Mouse (Mus musculus) lung, postnatal 0 days (tissue): ENCODE results near the gene Ebf3.

Experiments used
- CTCF ChIP-seq: IDR thresholded peaks from 2 replicates; pipeline ENCODE4 v1.5.1; 2016; ENCODE audit warnings: antibody characterized with exemption, mild to moderate bottlenecking
- EP300 ChIP-seq: IDR thresholded peaks from 2 replicates; pipeline ENCODE4 v1.6.1; 2016; ENCODE audit warnings: antibody characterized with exemption, mild to moderate bottlenecking, control low read depth

GRCm38 (mm10) chr7:137313904-137314691 is at the start of gene Ebf3:
- TF ChIP-seq EP300: no peak
- TF ChIP-seq CTCF: no peak
